Mouse (Mus musculus) cerebellum, postnatal 14 days (tissue): ENCODE measurements at regions not wholly inside any gene's neighbourhood (a gene's known extent, or its start where the extent isn't known, plus 50 kb on each side); places are given as distances from the start of the nearest gene placed in this dataset.
"Not testable (repeated sequence)": the region's sequence is repeated elsewhere in the genome, so short reads cannot be mapped to it uniquely, and the experiment has no call there.

Experiments
- DNase-seq, 2 experiments: peaks; one replicate each; pipeline ENCODE4 v3.0.0; 2021; ENCODE audit warnings: mixed read lengths in 2 of 2

- peak in 1 of 2 experiments; percentile 21 for DNase-seq
Measured at GRCm38 (mm10) chr3:117265790-117266189, 94.9 kb downstream of the Plppr4 start.

- DNase-seq = no peak
Measured at GRCm38 (mm10) chr3:117247833-117248232, 112.8 kb downstream of the Plppr4 start.

GRCm38 (mm10) chr3:117241810-117242209 lies 118.9 kb downstream of the Plppr4 start:
- DNase-seq = no peak

GRCm38 (mm10) chr3:117226616-117227015 lies 134.1 kb downstream of the Plppr4 start:
- no peak for DNase-seq

- DNase-seq = no peak
Measured at GRCm38 (mm10) chr3:117225041-117225440, 135.6 kb downstream of the Plppr4 start.

- peak in 1 of 2 experiments; percentile 10 for DNase-seq
Measured at GRCm38 (mm10) chr3:117217952-117218351, 142.7 kb downstream of the Plppr4 start.

GRCm38 (mm10) chr3:117191903-117192302 lies 168.8 kb downstream of the Plppr4 start:
- DNase-seq = no peak

GRCm38 (mm10) chr3:117188782-117189500 lies 171.7 kb downstream of the Plppr4 start:
- DNase-seq = peak; percentile 52 to 58

- DNase-seq = no peak
Measured at GRCm38 (mm10) chr3:117183654-117184184, 177.0 kb downstream of the Plppr4 start.

- DNase-seq = no peak
Measured at GRCm38 (mm10) chr3:117169740-117170139, 190.9 kb downstream of the Plppr4 start.

GRCm38 (mm10) chr3:117163046-117163445 lies 194.3 kb upstream of the Palmd start:
- DNase-seq = no peak

GRCm38 (mm10) chr3:117160689-117161088 lies 191.9 kb upstream of the Palmd start:
- not testable (repeated sequence) for DNase-seq

- DNase-seq = no peak
Measured at GRCm38 (mm10) chr3:117155274-117155673, 186.5 kb upstream of the Palmd start.

- peak; percentile 7 to 44 for DNase-seq
Measured at GRCm38 (mm10) chr3:117153011-117153473, 184.3 kb upstream of the Palmd start.

- DNase-seq = no peak
Measured at GRCm38 (mm10) chr3:117152414-117152813, 183.6 kb upstream of the Palmd start.

- peak in 1 of 2 experiments; percentile 15 for DNase-seq
Measured at GRCm38 (mm10) chr3:117147414-117147813, 178.6 kb upstream of the Palmd start.

- no peak for DNase-seq
Measured at GRCm38 (mm10) chr3:117139835-117140234, 171.0 kb upstream of the Palmd start.

- no peak for DNase-seq
Measured at GRCm38 (mm10) chr3:117138720-117139119, 169.9 kb upstream of the Palmd start.

- no peak for DNase-seq
Measured at GRCm38 (mm10) chr3:117132897-117133296, 164.1 kb upstream of the Palmd start.

- no peak for DNase-seq
Measured at GRCm38 (mm10) chr3:117122211-117122610, 153.4 kb upstream of the Palmd start.

GRCm38 (mm10) chr3:117120086-117121055 lies 151.6 kb upstream of the Palmd start:
- peak; percentile 71 to 73 for DNase-seq

- no peak for DNase-seq
Measured at GRCm38 (mm10) chr3:117119576-117119975, 150.8 kb upstream of the Palmd start.

- no peak for DNase-seq
Measured at GRCm38 (mm10) chr3:117117838-117118237, 149.1 kb upstream of the Palmd start.
